Mouse (Mus musculus) stomach, postnatal 0 days (tissue): ENCODE data around the gene Daw1.

ENCODE experiments used
- CTCF ChIP-seq: IDR thresholded peaks from 2 replicates; pipeline ENCODE4 v1.5.1; 2016; ENCODE audit warnings: antibody characterized with exemption, low read depth, mild to moderate bottlenecking, moderate library complexity
- EP300 ChIP-seq: optimal IDR thresholded peaks from 2 replicates; pipeline ENCODE3; 2016; ENCODE audit warnings: antibody characterized with exemption

GRCm38 (mm10) chr1:83111726-83112125 is 47.8 kb upstream of the Daw1 start:
- TF ChIP-seq EP300 (no peak), CTCF (no peak)
